Mouse (Mus musculus): ENCODE results near the gene Syk.

The Syk gene

GRCm38 (mm10) chr13:52582878-52583661 lies at the start of gene Syk:
Gene Syk (plus strand): TSS chr13:52583173.
- DNase-seq (ENCODE audit: low spot score): peak; percentile 74

GRCm38 (mm10) chr13:52533644-52534043 lies 49.3 kb upstream of the Syk start:
- DNase-seq (ENCODE audit: low spot score): no peak

GRCm38 (mm10) chr13:52535542-52535941 lies 47.4 kb upstream of the Syk start:
- DNase-seq (ENCODE audit: low spot score): peak; percentile 21

DNA sequence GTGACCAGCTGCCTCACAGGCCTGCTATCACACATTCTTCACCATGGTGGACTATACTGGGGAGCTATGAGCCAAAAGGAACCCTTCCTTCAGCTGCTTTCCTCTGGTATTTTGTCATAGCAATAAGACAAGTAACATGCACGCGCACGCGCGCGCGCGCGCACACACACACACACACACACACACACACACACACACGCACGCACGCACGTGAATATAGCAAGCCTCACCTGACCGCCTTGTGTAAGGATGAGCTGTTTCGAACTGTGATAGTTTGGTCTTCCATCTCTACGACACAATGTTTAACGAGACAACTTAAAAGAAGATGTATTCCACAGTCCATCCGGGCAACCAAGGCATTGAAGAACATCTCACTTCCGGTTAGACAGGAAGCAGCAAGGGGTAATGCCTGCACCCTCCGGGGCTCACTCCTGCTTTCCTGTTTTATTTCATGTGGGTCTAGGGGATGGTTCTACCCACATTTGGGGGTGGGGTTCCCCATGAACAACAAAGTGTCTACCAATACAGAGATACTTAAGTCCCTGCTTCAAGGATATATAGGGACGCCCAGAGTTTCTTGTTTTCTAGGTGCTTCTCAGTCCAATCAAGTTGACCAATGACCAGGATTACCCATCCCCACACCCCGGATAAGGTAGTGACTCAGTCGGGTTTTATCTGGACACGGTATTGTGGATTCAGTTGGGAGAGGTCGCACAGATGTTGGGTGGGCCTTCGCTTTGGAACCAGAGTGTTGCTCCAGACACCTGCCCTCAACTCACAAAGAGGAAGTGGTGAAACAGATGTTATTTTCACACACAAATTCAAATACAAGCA lies 45.0 kb upstream of the Syk start:
- no peak for DNase-seq (ENCODE audit: low spot score)

DNA sequence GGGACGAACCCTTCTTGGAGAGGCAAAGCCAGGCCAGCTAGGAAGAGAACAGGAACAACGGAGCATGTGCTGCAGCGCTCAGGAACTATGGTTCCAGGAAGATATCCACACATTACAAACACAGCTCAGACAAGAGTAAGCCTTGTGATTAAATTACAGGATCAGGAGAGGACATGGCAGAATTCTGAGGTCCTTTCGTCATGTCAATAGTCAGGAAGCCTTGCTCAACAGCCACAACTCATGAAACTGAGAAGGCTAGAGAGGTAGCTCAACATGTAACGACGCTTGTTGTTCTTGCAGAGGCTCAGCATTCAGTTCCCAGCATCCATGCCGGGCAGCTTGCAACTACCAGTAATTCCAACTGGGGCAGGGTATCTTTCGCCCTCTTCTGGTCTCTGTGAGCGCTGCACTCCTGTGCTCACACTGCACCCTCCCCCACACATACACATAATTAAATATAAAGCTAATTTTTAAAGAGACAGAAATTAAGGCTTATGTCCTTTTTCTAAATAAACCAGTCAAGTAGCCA lies 44.3 kb upstream of the Syk start:
- DNase-seq (ENCODE audit: low spot score): no peak

- no peak for DNase-seq (ENCODE audit: low spot score)
Observed at GRCm38 (mm10) chr13:52539461-52539860, 43.5 kb upstream of the Syk start.

DNA sequence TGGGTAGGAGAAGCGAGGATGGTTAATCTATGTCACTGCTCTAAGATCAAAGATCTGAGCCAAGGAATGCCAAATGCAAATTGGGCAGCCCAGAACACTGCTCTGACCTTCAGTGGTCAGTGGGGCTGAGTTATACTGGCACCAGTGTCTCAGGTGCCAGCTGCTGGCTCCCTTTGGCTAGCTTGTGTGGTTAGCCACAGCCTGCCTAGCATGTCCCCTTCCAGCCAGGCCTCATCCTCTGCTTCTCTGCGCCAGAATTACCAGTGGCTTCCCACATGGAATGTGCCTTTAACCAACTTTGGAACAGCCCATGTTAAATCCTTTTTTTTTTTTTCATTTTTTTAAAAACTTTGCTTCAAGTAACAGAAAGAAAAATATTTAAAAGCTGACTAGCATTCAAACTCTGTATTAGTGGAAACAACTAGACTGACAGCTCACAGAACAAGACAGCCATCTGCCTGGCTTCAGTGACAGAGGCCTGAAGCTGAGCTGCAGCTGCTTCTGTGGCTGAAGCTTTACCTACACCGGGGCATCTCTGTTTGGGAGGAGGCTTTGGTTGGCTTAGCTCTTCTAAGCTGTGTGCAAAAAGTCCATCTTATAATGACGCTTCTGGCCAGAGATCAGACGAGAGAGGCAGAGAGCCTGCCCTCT lies 41.5 kb upstream of the Syk start:
- DNase-seq (ENCODE audit: low spot score): no peak

- DNase-seq (ENCODE audit: low spot score): no peak
Observed at GRCm38 (mm10) chr13:52542036-52542526, 40.9 kb upstream of the Syk start.

GRCm38 (mm10) chr13:52542636-52543035 lies 40.3 kb upstream of the Syk start:
- DNase-seq (ENCODE audit: low spot score): no peak

GRCm38 (mm10) chr13:52546288-52546687 lies 36.7 kb upstream of the Syk start:
- no peak for DNase-seq (ENCODE audit: low spot score)

DNA sequence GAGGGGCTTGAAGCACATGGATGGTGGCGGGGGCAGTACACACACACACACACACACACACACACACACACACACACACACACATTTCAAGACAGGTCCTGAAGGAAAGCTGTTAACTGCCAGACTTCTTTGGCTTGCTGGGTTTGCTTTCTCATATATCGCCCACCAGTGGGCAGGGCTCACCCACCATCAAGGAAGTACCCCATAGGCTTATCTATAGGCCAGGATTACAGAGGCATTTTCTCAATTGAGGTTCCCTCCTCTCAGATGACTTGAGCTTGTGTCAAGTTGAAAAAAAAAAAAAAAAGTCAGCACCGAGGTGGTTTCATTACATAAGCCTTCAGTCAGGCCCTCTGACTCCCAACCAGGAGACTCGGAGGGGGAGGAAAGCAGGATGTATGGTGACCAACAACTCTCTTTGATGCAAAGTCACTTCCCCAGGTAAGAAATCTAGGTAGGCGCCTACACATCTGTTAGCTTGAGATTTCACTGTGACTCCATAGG lies 32.2 kb upstream of the Syk start:
- DNase-seq (ENCODE audit: low spot score): no peak

DNA sequence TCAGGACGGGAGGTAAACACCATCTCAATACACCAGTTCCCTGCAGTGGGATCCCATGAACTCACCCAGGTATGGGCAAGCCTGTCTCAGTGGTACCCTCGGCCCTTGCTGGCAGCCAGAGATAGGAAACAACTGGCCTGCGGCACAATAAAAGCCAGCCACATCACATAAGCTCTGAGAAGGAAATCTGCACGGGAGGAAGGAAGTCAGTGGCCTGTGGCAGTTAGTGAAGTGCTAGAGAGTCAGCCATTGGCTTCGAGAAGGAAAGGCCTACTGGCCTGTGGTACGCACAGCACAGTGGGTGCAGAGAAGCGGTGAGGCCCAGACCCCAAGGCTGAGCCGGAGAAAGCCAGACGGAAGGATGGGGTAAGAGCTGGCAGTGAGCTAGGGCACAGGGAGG lies 31.7 kb upstream of the Syk start:
- DNase-seq (ENCODE audit: low spot score): no peak

- no peak for DNase-seq (ENCODE audit: low spot score)
Observed at GRCm38 (mm10) chr13:52552822-52553477, 30.0 kb upstream of the Syk start.

GRCm38 (mm10) chr13:52554722-52555121 lies 28.3 kb upstream of the Syk start:
- DNase-seq (ENCODE audit: low spot score): no peak

DNA sequence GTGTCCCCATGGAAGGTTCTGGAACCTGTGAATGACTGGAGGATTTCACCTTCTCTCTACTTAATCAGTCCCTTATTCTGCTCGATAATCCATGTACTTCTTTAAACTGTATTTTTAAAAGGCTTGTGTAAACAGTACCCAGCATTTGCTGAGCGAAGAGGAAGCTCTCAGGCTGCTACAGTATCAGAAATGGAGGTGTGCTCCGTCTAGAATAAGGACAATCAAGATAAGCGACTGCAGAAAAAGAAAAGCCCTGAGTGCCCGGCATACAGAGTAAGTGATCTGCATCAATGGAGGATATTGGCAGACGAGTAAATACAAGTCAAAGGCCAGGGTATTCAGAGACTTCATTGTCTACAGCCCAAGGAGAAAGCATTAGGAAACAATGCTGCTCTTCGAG lies 25.6 kb upstream of the Syk start:
- DNase-seq (ENCODE audit: low spot score): no peak

DNA sequence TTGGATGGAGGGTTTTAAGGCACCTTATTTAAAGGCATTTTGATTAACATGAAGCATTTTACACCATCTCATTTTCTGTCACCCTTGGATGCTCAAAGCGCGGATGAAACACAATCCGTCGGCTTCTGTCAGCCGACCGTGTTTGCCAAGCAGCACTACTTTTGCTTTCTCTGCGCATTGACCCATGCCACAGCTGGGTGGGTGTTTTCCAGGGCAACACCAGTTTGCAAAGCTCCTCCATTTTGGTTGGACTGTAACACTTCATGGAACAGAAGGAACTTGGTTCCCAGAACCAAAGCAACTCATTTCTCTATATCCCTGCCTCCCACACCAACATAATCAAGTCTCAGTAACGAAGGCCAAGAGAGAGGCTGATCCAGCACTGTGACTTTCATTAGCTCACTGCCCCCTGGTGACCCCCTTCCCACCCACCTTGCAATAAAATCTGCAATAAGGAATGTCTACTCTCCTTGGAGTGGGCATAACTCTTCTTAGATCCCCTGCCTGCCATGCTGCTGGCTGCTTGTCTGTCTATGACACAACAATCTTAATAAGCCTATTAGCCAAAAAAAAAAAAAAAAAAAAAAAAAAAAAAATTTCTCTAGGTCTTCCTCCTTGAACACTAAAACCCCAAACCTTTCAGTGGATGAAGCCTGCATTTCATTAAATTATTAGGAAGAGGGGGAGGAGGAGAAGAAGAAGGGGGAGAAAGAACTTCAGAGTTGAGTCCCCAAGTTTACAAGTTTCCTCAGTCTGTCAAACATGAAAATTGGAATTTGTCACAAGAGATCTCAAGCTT lies 21.4 kb upstream of the Syk start:
- DNase-seq (ENCODE audit: low spot score): no peak

DNA sequence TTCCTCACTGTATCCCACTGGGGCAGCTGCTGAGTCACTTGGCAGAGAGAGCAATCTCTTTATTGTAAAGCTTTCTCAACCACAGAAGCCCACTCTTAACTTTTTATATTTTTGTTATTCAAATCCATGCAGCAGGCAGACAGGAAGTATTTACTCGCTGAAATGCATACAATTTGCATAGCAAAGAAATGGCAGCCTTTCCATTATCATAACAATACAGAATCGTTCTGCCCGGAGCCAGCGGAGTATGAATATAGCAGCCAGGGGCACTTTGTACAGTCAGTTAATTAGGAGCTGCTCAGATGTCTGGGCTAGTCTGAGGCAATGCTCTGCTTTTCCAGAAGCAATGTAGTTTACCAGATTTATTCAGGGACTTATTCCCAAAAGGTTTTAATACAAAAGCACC lies 20.8 kb upstream of the Syk start:
- DNase-seq (ENCODE audit: low spot score): no peak

DNA sequence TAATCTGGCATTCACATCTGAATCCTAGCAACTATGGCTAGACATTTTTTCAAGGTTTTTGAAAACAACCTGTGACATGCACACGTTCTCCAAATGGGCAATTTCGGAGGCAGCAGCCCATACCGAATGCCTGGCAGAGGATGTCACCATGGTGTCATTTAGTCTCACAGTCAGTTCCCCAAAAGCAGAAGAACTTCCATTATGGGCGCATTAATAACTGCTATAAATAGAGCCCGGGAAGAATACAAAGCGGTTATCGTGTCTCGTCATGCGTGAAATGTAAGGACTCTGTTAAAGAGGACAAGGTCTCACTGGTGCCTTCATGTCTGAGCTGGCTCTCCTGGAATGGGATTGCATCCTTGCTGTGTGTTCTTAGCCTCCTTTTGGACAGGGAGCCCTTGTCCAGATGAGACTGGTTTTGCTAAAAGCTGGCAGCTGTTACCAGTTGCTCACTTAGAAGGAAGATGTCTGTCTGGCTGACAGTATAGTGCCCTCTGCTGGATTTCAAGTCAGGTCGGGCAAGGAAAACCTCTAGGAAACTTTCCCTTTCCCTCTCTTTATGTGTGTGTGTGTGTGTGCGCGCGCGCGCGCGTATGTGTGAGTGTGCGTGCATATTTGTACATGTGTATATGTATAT lies 17.8 kb upstream of the Syk start:
- DNase-seq (ENCODE audit: low spot score): no peak

- no peak for DNase-seq (ENCODE audit: low spot score)
Observed at GRCm38 (mm10) chr13:52566188-52566760, 16.7 kb upstream of the Syk start.

- DNase-seq (ENCODE audit: low spot score): no peak
Observed at GRCm38 (mm10) chr13:52566777-52567176, 16.2 kb upstream of the Syk start.

Data from ovary, postnatal 36 days (tissue).